Mouse (Mus musculus) megakaryocyte, embryonic 14.5 days (primary cell): ENCODE results near the gene Mpped2. TPM values are rescaled to one million over a fixed set of nuclear protein-coding genes. Genes with fewer than 3 reads are reported as not detected.

ENCODE experiments used
- H3K27me3 ChIP-seq: replicated peaks from 2 replicates; pipeline ENCODE3; 2012; ENCODE audit warnings: inconsistent platforms
- H3K36me3 ChIP-seq: replicated peaks from 2 replicates; pipeline ENCODE3; 2012; ENCODE audit warnings: low read length, inconsistent platforms, mixed read lengths
- H3K4me1 ChIP-seq: 2 replicates; pipeline ENCODE4 v1.6.1; 2012; ENCODE audit warnings: inconsistent platforms
- H3K4me3 ChIP-seq: replicated peaks from 2 replicates; pipeline ENCODE3; 2012; ENCODE audit warnings: moderate library complexity, mild to moderate bottlenecking, inconsistent platforms
- H3K9me3 ChIP-seq: 2 replicates; pipeline ENCODE4 v1.6.1; 2012; ENCODE audit warnings: inconsistent platforms
- FLI1 ChIP-seq: IDR thresholded peaks from 2 replicates; pipeline ENCODE4 v1.6.1; 2012; ENCODE audit warnings: low read length, inconsistent platforms, mixed read lengths
- GATA1 ChIP-seq: IDR thresholded peaks from 3 replicates; pipeline ENCODE4 v1.6.1; 2012; ENCODE audit warnings: mixed read lengths, low read length, inconsistent platforms, borderline replicate concordance
- polyA plus RNA-seq: library from polyadenylated mRNA; stranded (reverse); fragments of >175 nt; gene quantifications from 2 replicates; pipeline ENCODE4 v1.2.3, GENCODE M21; 2012; ENCODE audit warnings: low replicate concordance; ENCODE audit not compliant: insufficient read depth

Gene Mpped2
- polyA plus RNA-seq, 1 experiment: 0.10 TPM

DNA sequence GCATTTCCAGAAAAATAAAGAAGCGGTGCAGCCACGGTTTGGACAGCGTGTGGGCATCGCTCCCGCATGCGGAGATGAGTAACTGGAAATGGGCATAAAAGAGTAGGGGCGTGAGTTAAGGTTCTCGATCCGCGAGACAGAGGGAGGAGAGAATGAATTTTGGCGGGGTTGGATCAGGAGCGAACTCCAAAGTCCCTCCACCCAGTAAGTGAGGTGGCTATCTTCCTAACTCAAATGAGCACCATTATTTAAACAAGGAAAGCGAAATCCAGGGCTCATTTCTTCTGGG, 2.6 kb downstream of the Mpped2 start:
- peaks cover 27% of the 10 kb centered on the region for H3K4me1 ChIP-seq
- no peaks in the 10 kb centered on the region for H3K9me3 ChIP-seq
- peaks cover 52% of the 10 kb centered on the region for H3K27me3 ChIP-seq
- H3K36me3 ChIP-seq: no peaks in the 10 kb centered on the region
- TF ChIP-seq FLI1 (no peak), GATA1 (no peak)
- no peak overlapping the region for H3K4me3 ChIP-seq

DNA sequence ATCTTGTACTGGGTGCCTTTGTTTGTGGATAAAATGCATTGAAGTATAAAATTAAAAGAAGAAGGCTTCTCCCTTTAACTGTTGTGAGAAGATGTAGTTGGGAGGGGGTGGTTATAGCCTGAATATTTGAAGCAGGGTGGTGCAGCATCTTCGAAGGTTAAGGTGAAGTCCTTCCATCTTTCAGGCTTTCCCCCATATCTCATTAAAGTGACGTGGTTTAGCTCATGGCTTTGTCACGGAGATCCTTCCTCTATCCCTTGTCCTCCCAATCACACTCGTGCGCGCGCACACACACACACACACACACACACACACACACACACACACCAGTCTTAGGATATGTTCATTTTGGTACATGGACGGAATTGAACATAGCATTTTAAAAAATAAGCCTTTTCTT, 3.3 kb downstream of the Mpped2 start:
- no peaks in the 10 kb centered on the region for H3K36me3 ChIP-seq
- peaks cover 52% of the 10 kb centered on the region for H3K27me3 ChIP-seq
- no peak overlapping the region for H3K4me3 ChIP-seq
- TF ChIP-seq FLI1 (no peak), GATA1 (no peak)
- no peaks in the 10 kb centered on the region for H3K9me3 ChIP-seq
- H3K4me1 ChIP-seq: peaks cover 27% of the 10 kb centered on the region

DNA sequence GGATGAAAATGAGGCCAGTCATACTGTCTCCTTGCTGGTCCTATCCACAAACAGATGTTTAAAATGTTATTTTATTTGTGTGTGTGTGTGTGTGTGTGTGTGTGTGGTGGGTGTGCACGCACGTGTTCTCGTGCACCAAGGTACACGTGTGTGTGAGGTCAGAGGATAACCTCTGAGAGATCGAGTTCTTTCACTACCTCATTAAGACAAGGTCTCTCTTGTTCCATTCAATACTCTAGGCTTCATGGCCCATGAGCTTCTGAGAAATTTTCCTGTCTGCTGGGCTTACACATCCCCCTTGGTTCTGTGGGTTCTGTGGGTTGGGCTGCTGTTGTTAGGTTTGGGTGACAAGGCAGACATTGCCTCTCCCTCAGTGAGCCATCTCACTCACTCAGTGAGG, 12.6 kb downstream of the Mpped2 start:
- Histone ChIP-seq H3K4me3 (no peak overlapping the region), H3K9me3 (peaks cover 34% of the 10 kb centered on the region), H3K27me3 (no peaks in the 10 kb centered on the region), H3K4me1 (no peaks in the 10 kb centered on the region), H3K36me3 (no peaks in the 10 kb centered on the region)
- TF ChIP-seq GATA1 (no peak), FLI1 (no peak)

DNA sequence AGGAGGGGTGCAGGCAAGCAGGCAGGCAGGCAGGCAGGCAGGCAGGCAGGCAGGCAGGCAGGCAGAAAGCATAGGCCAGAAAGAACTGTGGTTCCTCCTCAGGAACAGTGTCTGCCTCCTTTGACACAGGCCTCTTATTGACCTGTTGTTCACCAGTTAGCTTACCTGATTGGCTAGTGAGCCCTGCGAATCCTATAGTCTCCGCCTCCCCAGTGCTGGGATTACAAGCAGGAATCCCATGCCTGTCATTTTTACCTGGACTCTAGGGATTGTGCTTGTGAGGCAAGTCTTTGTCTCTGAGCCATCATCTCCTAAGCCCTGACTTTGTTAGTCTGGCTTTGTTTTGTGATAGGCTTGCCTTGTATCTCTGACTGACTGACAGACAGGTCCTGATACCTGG, 14.1 kb downstream of the Mpped2 start:
- no peaks in the 10 kb centered on the region for H3K27me3 ChIP-seq

DNA sequence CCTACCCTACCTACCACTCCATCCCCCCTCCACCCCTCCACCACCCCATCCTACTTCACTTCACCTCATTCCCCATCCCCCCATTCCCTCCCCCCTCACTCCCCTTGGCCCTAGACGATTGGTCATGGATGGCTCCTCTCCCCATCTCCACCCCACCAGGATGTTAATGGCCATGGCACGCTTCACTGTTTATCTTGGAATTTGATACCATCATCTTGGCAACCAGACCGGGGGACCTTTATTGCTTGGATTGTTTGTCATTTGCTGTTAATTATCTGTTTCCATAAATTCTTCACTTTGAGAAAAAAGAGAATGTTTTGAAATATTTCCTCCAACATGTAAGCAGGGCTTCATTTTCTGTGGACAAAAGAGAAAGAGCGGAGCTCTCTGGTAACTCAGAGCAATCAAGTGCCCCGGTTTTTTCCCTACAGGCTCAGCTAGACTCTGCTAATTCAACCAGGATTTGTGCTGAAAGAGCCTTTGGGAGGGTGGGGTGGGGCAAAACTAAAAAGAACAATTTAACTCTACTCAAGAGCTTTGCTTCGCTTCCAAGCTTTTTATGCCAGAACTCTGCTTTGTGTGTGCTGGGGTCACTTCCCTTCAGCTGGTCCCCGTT, 17.9 kb downstream of the Mpped2 start:
- TF ChIP-seq FLI1: no peak
- TF ChIP-seq GATA1: no peak
- H3K36me3 ChIP-seq: no peaks in the 10 kb centered on the region
- H3K9me3 ChIP-seq: peaks cover 46% of the 10 kb centered on the region
- H3K4me3 ChIP-seq: no peak overlapping the region
- no peaks in the 10 kb centered on the region for H3K27me3 ChIP-seq
- no peaks in the 10 kb centered on the region for H3K4me1 ChIP-seq

More for the DNA sequence above, 14.1 kb downstream of the Mpped2 start:
- TF ChIP-seq GATA1 (no peak), FLI1 (no peak)
- no peaks in the 10 kb centered on the region for H3K4me1 ChIP-seq
- no peak overlapping the region for H3K4me3 ChIP-seq
- H3K36me3 ChIP-seq: no peaks in the 10 kb centered on the region
- peaks cover 47% of the 10 kb centered on the region for H3K9me3 ChIP-seq

GRCm38 (mm10) chr2:106711506-106711905, 18.4 kb downstream of the Mpped2 start:
- H3K4me1 ChIP-seq: no peaks in the 10 kb centered on the region
- no peaks in the 10 kb centered on the region for H3K36me3 ChIP-seq
- H3K9me3 ChIP-seq: peaks cover 47% of the 10 kb centered on the region
- H3K4me3 ChIP-seq: no peak overlapping the region
- H3K27me3 ChIP-seq: no peaks in the 10 kb centered on the region
- TF ChIP-seq FLI1 (no peak), GATA1 (no peak)

- no peak for TF ChIP-seq GATA1
- no peak for TF ChIP-seq FLI1
- no peak overlapping the region for H3K4me3 ChIP-seq
- H3K36me3 ChIP-seq: no peaks in the 10 kb centered on the region
- H3K9me3 ChIP-seq: peaks cover 41% of the 10 kb centered on the region
- no peaks in the 10 kb centered on the region for H3K4me1 ChIP-seq
- no peaks in the 10 kb centered on the region for H3K27me3 ChIP-seq
Observed at GRCm38 (mm10) chr2:106713151-106713550, 20.1 kb downstream of the Mpped2 start.

DNA sequence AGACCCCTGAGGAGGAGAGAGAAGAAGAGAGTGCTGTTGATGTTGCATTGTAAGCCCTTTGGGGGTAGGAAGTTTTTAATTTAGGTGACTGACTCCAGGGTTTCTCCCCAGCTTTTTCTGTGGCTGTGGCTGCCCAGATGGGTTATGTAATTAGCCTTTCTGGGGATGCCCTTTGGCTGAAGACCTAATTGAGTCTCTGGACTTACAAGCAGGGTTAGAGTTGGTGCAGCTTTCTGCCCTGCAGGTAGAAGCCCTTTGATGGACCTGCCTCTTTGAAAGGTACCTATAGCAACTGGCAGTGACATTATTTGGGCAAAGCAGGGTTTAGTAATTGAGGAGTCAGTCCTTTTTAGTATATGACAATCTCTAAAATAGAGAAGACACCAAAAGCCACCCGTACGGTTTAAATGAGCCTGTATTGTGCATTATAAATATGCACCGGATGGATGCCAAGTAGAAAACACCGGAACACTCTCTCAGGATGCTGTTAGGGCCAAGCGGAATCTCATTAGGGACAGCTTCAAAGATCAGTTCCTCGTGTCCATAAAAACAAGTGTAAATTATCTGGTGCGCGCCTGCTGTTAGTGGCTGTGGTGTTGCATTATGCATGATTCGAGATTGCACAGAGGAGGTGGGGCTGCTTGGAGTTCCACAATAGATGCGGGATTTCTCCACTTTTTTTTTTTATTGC, 22.8 kb downstream of the Mpped2 start:
- Histone ChIP-seq H3K4me1 (no peaks in the 10 kb centered on the region), H3K4me3 (no peak overlapping the region), H3K27me3 (no peaks in the 10 kb centered on the region), H3K36me3 (no peaks in the 10 kb centered on the region), H3K9me3 (peaks cover 30% of the 10 kb centered on the region)
- TF ChIP-seq GATA1 (no peak), FLI1 (no peak)

- no peaks in the 10 kb centered on the region for H3K27me3 ChIP-seq
- peaks cover 24% of the 10 kb centered on the region for H3K9me3 ChIP-seq
- no peaks in the 10 kb centered on the region for H3K4me1 ChIP-seq
- no peaks in the 10 kb centered on the region for H3K36me3 ChIP-seq
- TF ChIP-seq GATA1 (no peak), FLI1 (no peak)
- H3K4me3 ChIP-seq: no peak overlapping the region
Observed at GRCm38 (mm10) chr2:106716365-106716717, 23.3 kb downstream of the Mpped2 start.

GRCm38 (mm10) chr2:106718888-106719287, 25.8 kb downstream of the Mpped2 start:
- no peak overlapping the region for H3K4me3 ChIP-seq
- no peaks in the 10 kb centered on the region for H3K36me3 ChIP-seq
- no peaks in the 10 kb centered on the region for H3K4me1 ChIP-seq
- peaks cover 15% of the 10 kb centered on the region; the same call in 1 of the 2 replicates for H3K9me3 ChIP-seq
- TF ChIP-seq GATA1: no peak
- no peak for TF ChIP-seq FLI1
- no peaks in the 10 kb centered on the region for H3K27me3 ChIP-seq

DNA sequence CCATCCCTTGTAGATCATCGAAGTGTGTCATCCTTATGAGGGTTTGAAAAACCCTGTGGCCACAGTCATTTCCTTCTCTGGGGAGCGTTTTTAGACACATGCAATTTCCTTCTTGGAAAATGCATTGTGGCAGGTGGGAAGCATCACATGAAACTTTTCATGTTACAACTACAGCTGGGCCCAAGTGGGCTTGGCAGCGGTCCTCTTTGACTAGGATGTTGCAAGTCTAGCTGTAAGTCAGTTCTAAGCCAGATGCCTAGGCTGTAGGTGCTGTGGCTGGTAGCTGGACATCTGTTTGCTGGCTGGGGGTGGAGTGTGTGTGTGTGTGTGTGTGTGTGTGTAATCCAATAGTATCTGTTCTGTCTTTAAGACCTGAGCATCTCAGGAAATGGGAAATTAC, 26.4 kb downstream of the Mpped2 start:
- Histone ChIP-seq H3K4me1 (no peaks in the 10 kb centered on the region), H3K36me3 (no peaks in the 10 kb centered on the region), H3K4me3 (no peak overlapping the region), H3K9me3 (peaks cover 15% of the 10 kb centered on the region; the same call in 1 of the 2 replicates), H3K27me3 (no peaks in the 10 kb centered on the region)
- no peak for TF ChIP-seq FLI1
- TF ChIP-seq GATA1: no peak
